ENCODE assay signal across 22 mouse cellular contexts in genomic region chr19:17471861-17472260, GRCm38 (mm10).
DNase-seq lines count a peak whose midpoint lies in the region; ATAC-seq and TF ChIP-seq lines count a peak whose summit lies in the region.
"Had no signal": no experiment of that assay in that cellular context is flagged by ENCODE, and none has a peak within 500 bp of the region (broad histone marks: within the 10 kb centered on the region; RNA-seq: fewer than 3 reads in every experiment).

No protein-coding gene starts in this region.

- intact Hi-C loops in heart, postnatal 36 days (cut with DNase I), result no loop called here

- DNase-seq in heart, adult 11 months, result peak; percentile 91
- peak; percentile 36 for DNase-seq in embryonic facial prominence, embryonic 10.5 days (ENCODE audit: low spot score)
- peak; percentile 6 to 22 for DNase-seq in heart, postnatal 36 days
- DNase-seq in T-cell, adult 2 months (ENCODE audit: low spot score), result no peak
- no peak for DNase-seq in liver, postnatal 0 days
- DNase-seq: adrenal gland, postnatal 25 days; cerebellum, adult 11 months; cerebellum, postnatal 10 days; gastrocnemius, postnatal 36 days; kidney, adult 8-10 months; kidney, postnatal 36 days; liver, embryonic 13.5 days; retina, postnatal 1 day; right cerebral cortex, postnatal 4 days; thymus, postnatal 14 days had no signal

- no peak for TF ChIP-seq CTCF in liver, postnatal 0 days (IDR thresholded peaks at IDR 0.05; ENCODE audit: low read depth)

- no peak overlapping the region for H3K4me2 ChIP-seq in heart, embryonic 11.5 days
- no peak overlapping the region for H3K4me2 ChIP-seq in embryonic facial prominence, embryonic 12.5 days (replicated peaks)
- no peak overlapping the region for H3K4me2 ChIP-seq in liver, postnatal 0 days (ENCODE audit: low read depth, low read length)
- H3K4me2 ChIP-seq: heart, embryonic 15.5 days; hindbrain, embryonic 12.5 days; liver, embryonic 13.5 days; lung, embryonic 15.5 days; midbrain, embryonic 11.5 days had no signal

- no peak for TF ChIP-seq EP300 in liver, postnatal 0 days (IDR thresholded peaks at IDR 0.05; ENCODE audit: low read depth)

- WGBS in heart, embryonic 11.5 days (ENCODE audit: insufficient replicate concordance), result 71% methylated on average over 7 of the region's 7 CpGs
- 38% methylated on average over 7 of the region's 7 CpGs for WGBS in embryonic facial prominence, embryonic 10.5 days
- 30% methylated on average over 7 of the region's 7 CpGs for WGBS in embryonic facial prominence, embryonic 12.5 days
- 64% methylated on average over 7 of the region's 7 CpGs for WGBS in liver, postnatal 0 days (ENCODE audit: insufficient replicate concordance)

- no peaks in the 10 kb centered on the region for H3K27me3 ChIP-seq in heart, embryonic 11.5 days (ENCODE audit: control insufficient read depth, insufficient read depth, low read length)
- peaks cover 2% of the 10 kb centered on the region; the same call in 1 of the 2 replicates for H3K27me3 ChIP-seq in embryonic facial prominence, embryonic 10.5 days (replicated peaks; ENCODE audit: low read depth, poor library complexity, severe bottlenecking)
- no peaks in the 10 kb centered on the region for H3K27me3 ChIP-seq in embryonic facial prominence, embryonic 12.5 days
- H3K27me3 ChIP-seq in liver, postnatal 0 days (ENCODE audit: insufficient read depth, low read length), result no peaks in the 10 kb centered on the region
- H3K27me3 ChIP-seq: heart, embryonic 15.5 days; hindbrain, embryonic 12.5 days; liver, embryonic 13.5 days; lung, embryonic 15.5 days had no signal

- H3K27ac ChIP-seq in heart, embryonic 11.5 days (ENCODE audit: low read depth, low read length), result no peak overlapping the region
- H3K27ac ChIP-seq in embryonic facial prominence, embryonic 10.5 days (replicated peaks), result peak overlapping the region; percentile 68
- peak overlapping the region; percentile 68; the same call in 1 of the 2 replicates for H3K27ac ChIP-seq in embryonic facial prominence, embryonic 12.5 days
- no peak overlapping the region for H3K27ac ChIP-seq in liver, postnatal 0 days (ENCODE audit: low read depth)
- H3K27ac ChIP-seq: heart, embryonic 15.5 days; hindbrain, embryonic 12.5 days; liver, embryonic 13.5 days; lung, embryonic 15.5 days had no signal

- H3K9me3 ChIP-seq in heart, embryonic 11.5 days (replicated peaks; ENCODE audit: control insufficient read depth, low read length), result no peaks in the 10 kb centered on the region
- H3K9me3 ChIP-seq in embryonic facial prominence, embryonic 10.5 days, result no peaks in the 10 kb centered on the region
- H3K9me3 ChIP-seq in embryonic facial prominence, embryonic 12.5 days, result no peaks in the 10 kb centered on the region
- no peaks in the 10 kb centered on the region for H3K9me3 ChIP-seq in liver, postnatal 0 days (ENCODE audit: low read length)
- H3K9me3 ChIP-seq: heart, embryonic 15.5 days; hindbrain, embryonic 12.5 days; liver, embryonic 13.5 days; lung, embryonic 15.5 days had no signal

- H3K4me3 ChIP-seq in heart, embryonic 11.5 days (ENCODE audit: low read depth, low read length), result no peak overlapping the region
- H3K4me3 ChIP-seq in embryonic facial prominence, embryonic 10.5 days, result no peak overlapping the region
- no peak overlapping the region for H3K4me3 ChIP-seq in embryonic facial prominence, embryonic 12.5 days
- H3K4me3 ChIP-seq in liver, postnatal 0 days (ENCODE audit: low read depth, low read length), result no peak overlapping the region
- H3K4me3 ChIP-seq: heart, embryonic 15.5 days; hindbrain, embryonic 12.5 days; liver, embryonic 13.5 days; lung, embryonic 15.5 days had no signal

- H3K9ac ChIP-seq in heart, embryonic 11.5 days (ENCODE audit: low read depth, low read length), result no peak overlapping the region
- no peak overlapping the region for H3K9ac ChIP-seq in embryonic facial prominence, embryonic 12.5 days
- no peak overlapping the region for H3K9ac ChIP-seq in liver, postnatal 0 days (replicated peaks)
- H3K9ac ChIP-seq: heart, embryonic 15.5 days; hindbrain, embryonic 12.5 days; liver, embryonic 13.5 days; lung, embryonic 15.5 days had no signal

- no peaks in the 10 kb centered on the region for H3K36me3 ChIP-seq in heart, embryonic 11.5 days (ENCODE audit: control insufficient read depth, insufficient read depth, low read length)
- H3K36me3 ChIP-seq in embryonic facial prominence, embryonic 10.5 days (replicated peaks), result no peaks in the 10 kb centered on the region
- no peaks in the 10 kb centered on the region for H3K36me3 ChIP-seq in embryonic facial prominence, embryonic 12.5 days
- H3K36me3 ChIP-seq in liver, postnatal 0 days (replicated peaks; ENCODE audit: insufficient read depth, low read length), result no peaks in the 10 kb centered on the region
- H3K36me3 ChIP-seq: heart, embryonic 15.5 days; hindbrain, embryonic 12.5 days; liver, embryonic 13.5 days; lung, embryonic 15.5 days had no signal

- ATAC-seq in heart, embryonic 11.5 days (replicated peaks; ENCODE audit: insufficient number of reproducible peaks, low FRiP score, low TSS enrichment), result no peak
- peak; percentile 20; the same call in 1 of the 2 replicates for ATAC-seq in embryonic facial prominence, embryonic 12.5 days (ENCODE audit: insufficient number of reproducible peaks, insufficient read depth, low FRiP score, low TSS enrichment)
- ATAC-seq in liver, postnatal 0 days, result no peak
- ATAC-seq: inflammation-experienced regulatory T-cells, adult 6 months had no signal

- H3K4me1 ChIP-seq in heart, embryonic 11.5 days (ENCODE audit: control insufficient read depth, insufficient read depth, low read length), result no peaks in the 10 kb centered on the region
- peaks cover 26% of the 10 kb centered on the region for H3K4me1 ChIP-seq in embryonic facial prominence, embryonic 10.5 days
- H3K4me1 ChIP-seq in embryonic facial prominence, embryonic 12.5 days, result peaks cover 22% of the 10 kb centered on the region
- H3K4me1 ChIP-seq in liver, postnatal 0 days (ENCODE audit: insufficient read depth), result no peaks in the 10 kb centered on the region
- H3K4me1 ChIP-seq: heart, embryonic 15.5 days; hindbrain, embryonic 12.5 days; liver, embryonic 13.5 days; lung, embryonic 15.5 days had no signal

Comparison
In these comparisons a context has a peak if more than half of its experiments do, and no peak if none do; other contexts are left out.
1. DNase-seq: peak in heart, adult 11 months (single experiment), embryonic facial prominence, embryonic 10.5 days (single experiment) and heart, postnatal 36 days (2 of 2); none in T-cell, adult 2 months (single experiment) and liver, postnatal 0 days (single experiment).
2. H3K27ac ChIP-seq: peak in embryonic facial prominence, embryonic 10.5 days (single experiment) and embryonic facial prominence, embryonic 12.5 days (single experiment); none in heart, embryonic 11.5 days (single experiment) and liver, postnatal 0 days (single experiment).